Mouse (Mus musculus): ENCODE measurements around the gene Wdfy3. TPM values are rescaled to one million over a fixed set of nuclear protein-coding genes. Genes with fewer than 3 reads are reported as not detected.
A peak's percentile ranks its signal among the peaks of the same experiment; 100 is the strongest.

The Wdfy3 gene
- polyA plus RNA-seq, 1 experiment from 2014 or later, result 29.1 TPM

- no peaks in the 10 kb centered on the region for H3K27me3 ChIP-seq
- H3K36me3 ChIP-seq, result peaks cover 70% of the 10 kb centered on the region
- no peaks in the 10 kb centered on the region for H3K9me3 ChIP-seq
- no peak overlapping the region for H3K4me2 ChIP-seq
- no peak overlapping the region for H3K4me3 ChIP-seq
- WGBS, result 93% methylated on average over 8 of the region's 8 CpGs
- no peaks in the 10 kb centered on the region; the same call in 1 of the 2 replicates for H3K4me1 ChIP-seq (replicated peaks)
- ATAC-seq (ENCODE audit: low FRiP score), result no peak
- no peak overlapping the region for H3K9ac ChIP-seq
- H3K27ac ChIP-seq, result 0 out of 2 replicates have a peak overlapping the region, but pooled peaks have one; percentile 4
Observed at GRCm38 (mm10) chr5:101957419-101957818, 112.3 kb downstream of the Wdfy3 start.

GRCm38 (mm10) chr5:101954393-101955340, 115.1 kb downstream of the Wdfy3 start:
- Histone ChIP-seq H3K4me3 (no peak overlapping the region), H3K4me1 (replicated peaks) (no peaks in the 10 kb centered on the region), H3K27me3 (no peaks in the 10 kb centered on the region), H3K9ac (no peak overlapping the region), H3K9me3 (no peaks in the 10 kb centered on the region), H3K36me3 (peaks cover 70% of the 10 kb centered on the region), H3K4me2 (no peak overlapping the region), H3K27ac (no peak overlapping the region)
- WGBS, result 89% methylated on average over 16 of the region's 16 CpGs
- ATAC-seq (ENCODE audit: low FRiP score), result no peak

GRCm38 (mm10) chr5:101951918-101952317, 117.8 kb downstream of the Wdfy3 start:
- no peak overlapping the region for H3K4me3 ChIP-seq
- no peaks in the 10 kb centered on the region for H3K9me3 ChIP-seq
- ATAC-seq (ENCODE audit: low FRiP score), result no peak
- 93% methylated on average over 1 of the region's 1 CpGs for WGBS
- H3K4me2 ChIP-seq, result no peak overlapping the region
- no peaks in the 10 kb centered on the region for H3K27me3 ChIP-seq
- H3K36me3 ChIP-seq, result peaks cover 76% of the 10 kb centered on the region
- H3K9ac ChIP-seq, result no peak overlapping the region
- H3K4me1 ChIP-seq (replicated peaks), result no peaks in the 10 kb centered on the region
- H3K27ac ChIP-seq, result no peak overlapping the region

GRCm38 (mm10) chr5:101949323-101949722, 120.4 kb downstream of the Wdfy3 start:
- no peak overlapping the region for H3K27ac ChIP-seq
- H3K36me3 ChIP-seq, result peaks cover 71% of the 10 kb centered on the region
- H3K9me3 ChIP-seq, result no peaks in the 10 kb centered on the region
- no peaks in the 10 kb centered on the region for H3K4me1 ChIP-seq (replicated peaks)
- 65% methylated on average over 8 of the region's 8 CpGs for WGBS
- no peak overlapping the region for H3K4me2 ChIP-seq
- no peak overlapping the region for H3K4me3 ChIP-seq
- H3K9ac ChIP-seq, result no peak overlapping the region
- ATAC-seq (ENCODE audit: low FRiP score), result no peak
- no peaks in the 10 kb centered on the region for H3K27me3 ChIP-seq

- H3K27me3 ChIP-seq, result no peaks in the 10 kb centered on the region
- ATAC-seq (ENCODE audit: low FRiP score), result no peak
- H3K9me3 ChIP-seq, result no peaks in the 10 kb centered on the region
- H3K27ac ChIP-seq, result no peak overlapping the region
- H3K9ac ChIP-seq, result no peak overlapping the region
- no peak overlapping the region for H3K4me2 ChIP-seq
- peaks cover 72% of the 10 kb centered on the region for H3K36me3 ChIP-seq
- WGBS, result 92% methylated on average over 7 of the region's 7 CpGs
- no peak overlapping the region for H3K4me3 ChIP-seq
- no peaks in the 10 kb centered on the region for H3K4me1 ChIP-seq (replicated peaks)
Observed at GRCm38 (mm10) chr5:101948641-101949040, 121.1 kb downstream of the Wdfy3 start.

GRCm38 (mm10) chr5:101945731-101946130, 124.0 kb downstream of the Wdfy3 start:
- no peak overlapping the region for H3K9ac ChIP-seq
- no peak overlapping the region for H3K27ac ChIP-seq
- ATAC-seq (ENCODE audit: low FRiP score), result no peak
- WGBS, result 93% methylated on average over 5 of the region's 5 CpGs
- no peaks in the 10 kb centered on the region for H3K27me3 ChIP-seq
- H3K4me2 ChIP-seq, result no peak overlapping the region
- no peaks in the 10 kb centered on the region for H3K9me3 ChIP-seq
- H3K36me3 ChIP-seq, result peaks cover 86% of the 10 kb centered on the region
- no peak overlapping the region for H3K4me3 ChIP-seq
- no peaks in the 10 kb centered on the region for H3K4me1 ChIP-seq (replicated peaks)

GRCm38 (mm10) chr5:101937909-101938596, 131.7 kb downstream of the Wdfy3 start:
- Histone ChIP-seq H3K27me3 (no peaks in the 10 kb centered on the region), H3K4me3 (no peak overlapping the region), H3K9ac (no peak overlapping the region), H3K4me2 (no peak overlapping the region), H3K9me3 (no peaks in the 10 kb centered on the region), H3K4me1 (replicated peaks) (peaks cover 3% of the 10 kb centered on the region; the same call in 1 of the 2 replicates), H3K27ac (no peak overlapping the region), H3K36me3 (peaks cover 77% of the 10 kb centered on the region)
- no peak for ATAC-seq (ENCODE audit: low FRiP score)
- WGBS, result 94% methylated on average over 13 of the region's 13 CpGs

- Histone ChIP-seq H3K27me3 (no peaks in the 10 kb centered on the region), H3K9ac (no peak overlapping the region), H3K4me3 (no peak overlapping the region), H3K27ac (no peak overlapping the region), H3K4me1 (replicated peaks) (peaks cover 3% of the 10 kb centered on the region; the same call in 1 of the 2 replicates), H3K36me3 (peaks cover 70% of the 10 kb centered on the region), H3K9me3 (no peaks in the 10 kb centered on the region), H3K4me2 (no peak overlapping the region)
- 90% methylated on average over 21 of the region's 21 CpGs for WGBS
- ATAC-seq (ENCODE audit: low FRiP score), result no peak
Observed at GRCm38 (mm10) chr5:101937362-101937761, 132.4 kb downstream of the Wdfy3 start.

- no peak overlapping the region for H3K4me3 ChIP-seq
- H3K9me3 ChIP-seq, result no peaks in the 10 kb centered on the region
- WGBS, result 45% methylated on average over 16 of the region's 16 CpGs
- peak; percentile 84 for ATAC-seq (ENCODE audit: low FRiP score)
- no peaks in the 10 kb centered on the region for H3K27me3 ChIP-seq
- peak overlapping the region; percentile 40 for H3K27ac ChIP-seq
- H3K36me3 ChIP-seq, result peaks cover 62% of the 10 kb centered on the region
- peaks cover 3% of the 10 kb centered on the region; the same call in 1 of the 2 replicates for H3K4me1 ChIP-seq (replicated peaks)
- H3K4me2 ChIP-seq, result no peak overlapping the region
- H3K9ac ChIP-seq, result no peak overlapping the region
Observed at GRCm38 (mm10) chr5:101935893-101936292, 133.8 kb downstream of the Wdfy3 start.

- Histone ChIP-seq H3K36me3 (peaks cover 61% of the 10 kb centered on the region), H3K9ac (no peak overlapping the region), H3K4me3 (no peak overlapping the region), H3K27ac (no peak overlapping the region), H3K4me2 (no peak overlapping the region), H3K4me1 (replicated peaks) (peaks cover 3% of the 10 kb centered on the region; the same call in 1 of the 2 replicates), H3K27me3 (no peaks in the 10 kb centered on the region), H3K9me3 (no peaks in the 10 kb centered on the region)
- 84% methylated on average over 7 of the region's 7 CpGs for WGBS
- ATAC-seq (ENCODE audit: low FRiP score), result no peak
Observed at GRCm38 (mm10) chr5:101934629-101935028, 135.1 kb downstream of the Wdfy3 start.

GRCm38 (mm10) chr5:101932971-101933810, 136.5 kb downstream of the Wdfy3 start:
- Histone ChIP-seq H3K27ac (0 out of 2 replicates have a peak overlapping the region, but pooled peaks have one; percentile 6), H3K9ac (no peak overlapping the region), H3K27me3 (no peaks in the 10 kb centered on the region), H3K9me3 (no peaks in the 10 kb centered on the region), H3K4me2 (no peak overlapping the region), H3K4me3 (no peak overlapping the region), H3K36me3 (peaks cover 70% of the 10 kb centered on the region), H3K4me1 (replicated peaks) (peaks cover 3% of the 10 kb centered on the region; the same call in 1 of the 2 replicates)
- whole genome bisulfite sequencing, result 82% methylated on average over 15 of the region's 15 CpGs
- ATAC-seq (ENCODE audit: low FRiP score), result no peak

- H3K27me3 ChIP-seq, result no peaks in the 10 kb centered on the region
- WGBS, result 71% methylated on average over 4 of the region's 4 CpGs
- no peak overlapping the region for H3K4me3 ChIP-seq
- H3K4me1 ChIP-seq (replicated peaks), result peaks cover 3% of the 10 kb centered on the region; the same call in 1 of the 2 replicates
- H3K9ac ChIP-seq, result no peak overlapping the region
- H3K9me3 ChIP-seq, result no peaks in the 10 kb centered on the region
- no peak for ATAC-seq (ENCODE audit: low FRiP score)
- no peak overlapping the region for H3K27ac ChIP-seq
- H3K4me2 ChIP-seq, result no peak overlapping the region
- H3K36me3 ChIP-seq, result peaks cover 62% of the 10 kb centered on the region
Observed at GRCm38 (mm10) chr5:101931997-101932396, 137.7 kb downstream of the Wdfy3 start.
